Mouse (Mus musculus): ENCODE results near the gene Cep164. TPM values are rescaled to one million over a fixed set of nuclear protein-coding genes. Genes with fewer than 3 reads are reported as not detected.
"Not testable (repeated sequence)": the region's sequence is repeated elsewhere in the genome, so short reads cannot be mapped to it uniquely, and the experiment has no call there.

Cep164 gene
- polyA plus RNA-seq, 1 experiment from 2014 or later, result 22.0 TPM

GRCm38 (mm10) chr9:45792235-45792634 lies 36.3 kb downstream of the Cep164 start:
- ATAC-seq (replicated peaks; ENCODE audit: insufficient number of reproducible peaks, low FRiP score, low TSS enrichment, low read depth) (no peak), DNase-seq (ENCODE audit: low spot score) (no peak)
- Histone ChIP-seq H3K4me1 (ENCODE audit: control insufficient read depth, insufficient read depth, low read length) (no peaks in the 10 kb centered on the region), H3K36me3 (replicated peaks; ENCODE audit: control insufficient read depth, insufficient read depth, low read depth, low read length) (no peaks in the 10 kb centered on the region), H3K4me2 (ENCODE audit: low read depth, low read length) (no peak overlapping the region), H3K9ac (replicated peaks; ENCODE audit: low read length) (no peak overlapping the region), H3K27me3 (ENCODE audit: control insufficient read depth, insufficient read depth, low read length) (no peaks in the 10 kb centered on the region), H3K27ac (replicated peaks; ENCODE audit: low read depth, low read length) (no peak overlapping the region), H3K9me3 (replicated peaks; ENCODE audit: control insufficient read depth, low read length) (no peaks in the 10 kb centered on the region), H3K4me3 (ENCODE audit: low read depth, low read length) (no peak overlapping the region)
- WGBS, result 96% methylated on average over 1 of the region's 1 CpGs

GRCm38 (mm10) chr9:45791456-45792142 lies 36.9 kb downstream of the Cep164 start:
- Histone ChIP-seq H3K27me3 (ENCODE audit: control insufficient read depth, insufficient read depth, low read length) (no peaks in the 10 kb centered on the region), H3K36me3 (replicated peaks; ENCODE audit: control insufficient read depth, insufficient read depth, low read depth, low read length) (no peaks in the 10 kb centered on the region), H3K9ac (replicated peaks; ENCODE audit: low read length) (no peak overlapping the region), H3K4me2 (ENCODE audit: low read depth, low read length) (no peak overlapping the region), H3K27ac (replicated peaks; ENCODE audit: low read depth, low read length) (no peak overlapping the region), H3K4me1 (ENCODE audit: control insufficient read depth, insufficient read depth, low read length) (no peaks in the 10 kb centered on the region), H3K9me3 (replicated peaks; ENCODE audit: control insufficient read depth, low read length) (no peaks in the 10 kb centered on the region), H3K4me3 (ENCODE audit: low read depth, low read length) (no peak overlapping the region)
- WGBS, result 79% methylated on average over 8 of the region's 8 CpGs
- ATAC-seq (replicated peaks; ENCODE audit: insufficient number of reproducible peaks, low FRiP score, low TSS enrichment, low read depth) (no peak), DNase-seq (ENCODE audit: low spot score) (no peak)

- no peak overlapping the region for H3K4me2 ChIP-seq (ENCODE audit: low read depth, low read length)
- no peaks in the 10 kb centered on the region for H3K36me3 ChIP-seq (replicated peaks; ENCODE audit: control insufficient read depth, insufficient read depth, low read depth, low read length)
These were observed 40.1 kb downstream of the Cep164 start for GRCm38 (mm10) chr9:45788405-45788804.

GRCm38 (mm10) chr9:45787547-45787946 lies 40.9 kb downstream of the Cep164 start:
- WGBS, result 93% methylated on average over 6 of the region's 6 CpGs
- no peak overlapping the region for H3K9ac ChIP-seq (replicated peaks; ENCODE audit: low read length)
- no peak for ATAC-seq (replicated peaks; ENCODE audit: insufficient number of reproducible peaks, low FRiP score, low TSS enrichment, low read depth)
- H3K36me3 ChIP-seq (replicated peaks; ENCODE audit: control insufficient read depth, insufficient read depth, low read depth, low read length), result no peaks in the 10 kb centered on the region
- H3K27ac ChIP-seq (replicated peaks; ENCODE audit: low read depth, low read length), result no peak overlapping the region
- no peaks in the 10 kb centered on the region for H3K27me3 ChIP-seq (ENCODE audit: control insufficient read depth, insufficient read depth, low read length)
- DNase-seq (ENCODE audit: low spot score), result no peak
- H3K4me1 ChIP-seq (ENCODE audit: control insufficient read depth, insufficient read depth, low read length), result no peaks in the 10 kb centered on the region
- no peak overlapping the region for H3K4me3 ChIP-seq (ENCODE audit: low read depth, low read length)
- no peak overlapping the region for H3K4me2 ChIP-seq (ENCODE audit: low read depth, low read length)
- no peaks in the 10 kb centered on the region for H3K9me3 ChIP-seq (replicated peaks; ENCODE audit: control insufficient read depth, low read length)

More at GRCm38 (mm10) chr9:45788405-45788804, 40.1 kb downstream of the Cep164 start:
- H3K4me3 ChIP-seq (ENCODE audit: low read depth, low read length), result no peak overlapping the region
- no peak overlapping the region for H3K27ac ChIP-seq (replicated peaks; ENCODE audit: low read depth, low read length)
- H3K27me3 ChIP-seq (ENCODE audit: control insufficient read depth, insufficient read depth, low read length), result no peaks in the 10 kb centered on the region
- no peak overlapping the region for H3K9ac ChIP-seq (replicated peaks; ENCODE audit: low read length)
- no peaks in the 10 kb centered on the region for H3K9me3 ChIP-seq (replicated peaks; ENCODE audit: control insufficient read depth, low read length)
- WGBS, result 47% methylated on average over 5 of the region's 5 CpGs
- no peak for DNase-seq (ENCODE audit: low spot score)
- ATAC-seq (replicated peaks; ENCODE audit: insufficient number of reproducible peaks, low FRiP score, low TSS enrichment, low read depth), result no peak
- H3K4me1 ChIP-seq (ENCODE audit: control insufficient read depth, insufficient read depth, low read length), result no peaks in the 10 kb centered on the region

GRCm38 (mm10) chr9:45787071-45787470 lies 41.4 kb downstream of the Cep164 start:
- Histone ChIP-seq H3K36me3 (replicated peaks; ENCODE audit: control insufficient read depth, insufficient read depth, low read depth, low read length) (no peaks in the 10 kb centered on the region), H3K27me3 (ENCODE audit: control insufficient read depth, insufficient read depth, low read length) (no peaks in the 10 kb centered on the region), H3K9me3 (replicated peaks; ENCODE audit: control insufficient read depth, low read length) (no peaks in the 10 kb centered on the region), H3K4me1 (ENCODE audit: control insufficient read depth, insufficient read depth, low read length) (no peaks in the 10 kb centered on the region), H3K4me3 (ENCODE audit: low read depth, low read length) (no peak overlapping the region), H3K4me2 (ENCODE audit: low read depth, low read length) (no peak overlapping the region), H3K27ac (replicated peaks; ENCODE audit: low read depth, low read length) (no peak overlapping the region), H3K9ac (replicated peaks; ENCODE audit: low read length) (no peak overlapping the region)
- DNase-seq (ENCODE audit: low spot score), result no peak
- 93% methylated on average over 8 of the region's 8 CpGs for WGBS
- ATAC-seq (replicated peaks; ENCODE audit: insufficient number of reproducible peaks, low FRiP score, low TSS enrichment, low read depth), result no peak

GRCm38 (mm10) chr9:45783249-45784069 lies 45.0 kb downstream of the Cep164 start:
- DNase-seq (ENCODE audit: low spot score) (no peak), ATAC-seq (replicated peaks; ENCODE audit: insufficient number of reproducible peaks, low FRiP score, low TSS enrichment, low read depth) (no peak)
- no peak overlapping the region for H3K4me2 ChIP-seq (ENCODE audit: low read depth, low read length)
- no peaks in the 10 kb centered on the region for H3K27me3 ChIP-seq (ENCODE audit: control insufficient read depth, insufficient read depth, low read length)
- no peak overlapping the region for H3K4me3 ChIP-seq (ENCODE audit: low read depth, low read length)
- no peak overlapping the region for H3K27ac ChIP-seq (replicated peaks; ENCODE audit: low read depth, low read length)
- H3K36me3 ChIP-seq (replicated peaks; ENCODE audit: control insufficient read depth, insufficient read depth, low read depth, low read length), result no peaks in the 10 kb centered on the region
- H3K9me3 ChIP-seq (replicated peaks; ENCODE audit: control insufficient read depth, low read length), result no peaks in the 10 kb centered on the region
- no peak overlapping the region for H3K9ac ChIP-seq (replicated peaks; ENCODE audit: low read length)
- H3K4me1 ChIP-seq (ENCODE audit: control insufficient read depth, insufficient read depth, low read length), result no peaks in the 10 kb centered on the region
- WGBS, result 85% methylated on average over 12 of the region's 12 CpGs

- H3K27ac ChIP-seq (replicated peaks; ENCODE audit: low read depth, low read length), result no peak overlapping the region
- no peaks in the 10 kb centered on the region for H3K4me1 ChIP-seq (ENCODE audit: control insufficient read depth, insufficient read depth, low read length)
- DNase-seq (ENCODE audit: low spot score), result no peak
- no peak overlapping the region for H3K4me2 ChIP-seq (ENCODE audit: low read depth, low read length)
- H3K9ac ChIP-seq (replicated peaks; ENCODE audit: low read length), result no peak overlapping the region
- H3K36me3 ChIP-seq (replicated peaks; ENCODE audit: control insufficient read depth, insufficient read depth, low read depth, low read length), result no peaks in the 10 kb centered on the region; the same call in 1 of the 2 replicates
- WGBS, result 66% methylated on average over 6 of the region's 6 CpGs
- no peaks in the 10 kb centered on the region for H3K9me3 ChIP-seq (replicated peaks; ENCODE audit: control insufficient read depth, low read length)
- H3K4me3 ChIP-seq (ENCODE audit: low read depth, low read length), result no peak overlapping the region
- H3K27me3 ChIP-seq (ENCODE audit: control insufficient read depth, insufficient read depth, low read length), result no peaks in the 10 kb centered on the region
- ATAC-seq (replicated peaks; ENCODE audit: insufficient number of reproducible peaks, low FRiP score, low TSS enrichment, low read depth), result no peak
These were observed 49.3 kb downstream of the Cep164 start for GRCm38 (mm10) chr9:45779201-45779600.

- not testable (repeated sequence) for ATAC-seq (replicated peaks; ENCODE audit: insufficient number of reproducible peaks, low FRiP score, low TSS enrichment, low read depth)
- WGBS, result 86% methylated on average over 3 of the region's 3 CpGs
These were observed 52.3 kb downstream of the Cep164 start for GRCm38 (mm10) chr9:45776176-45776575.

More at GRCm38 (mm10) chr9:45776176-45776575, 52.3 kb downstream of the Cep164 start:
- H3K4me1 ChIP-seq (ENCODE audit: control insufficient read depth, insufficient read depth, low read length); H3K4me3 ChIP-seq (ENCODE audit: low read depth, low read length); H3K4me2 ChIP-seq (ENCODE audit: low read depth, low read length); DNase-seq (ENCODE audit: low spot score); H3K9me3 ChIP-seq (replicated peaks; ENCODE audit: control insufficient read depth, low read length); H3K27ac ChIP-seq (replicated peaks; ENCODE audit: low read depth, low read length); H3K9ac ChIP-seq (replicated peaks; ENCODE audit: low read length); H3K36me3 ChIP-seq (replicated peaks; ENCODE audit: control insufficient read depth, insufficient read depth, low read depth, low read length); H3K27me3 ChIP-seq (ENCODE audit: control insufficient read depth, insufficient read depth, low read length): not testable (repeated sequence)

Measured in embryonic facial prominence, embryonic 11.5 days (tissue).